Mouse (Mus musculus): ENCODE data around the gene Serpinc1. TPM values are rescaled to one million over a fixed set of nuclear protein-coding genes. Genes with fewer than 3 reads are reported as not detected.
A peak's percentile ranks its signal among the peaks of the same experiment; 100 is the strongest.
"Not testable (repeated sequence)": the region's sequence is repeated elsewhere in the genome, so short reads cannot be mapped to it uniquely, and the experiment has no call there.

Gene Serpinc1
- polyA plus RNA-seq, 1 experiment, result 1.2 TPM

DNA sequence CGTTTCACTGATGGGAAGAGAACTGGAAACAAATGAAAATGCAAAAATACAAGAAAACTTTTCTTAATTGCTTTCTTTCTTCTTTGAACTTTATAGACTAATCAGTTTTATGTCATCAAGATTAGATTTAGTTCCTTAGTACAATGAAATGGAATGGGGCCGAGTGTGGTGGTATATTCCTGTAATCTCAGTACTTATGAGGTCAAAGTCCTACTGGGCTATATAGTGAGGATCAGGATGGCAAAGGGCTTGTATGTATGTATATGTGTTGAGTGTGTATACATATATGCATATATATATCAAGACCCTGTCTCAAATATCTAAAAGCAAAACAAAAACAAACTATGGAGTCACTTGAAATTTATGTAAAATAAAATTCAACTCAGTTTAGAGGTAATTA, 38.0 kb downstream of the Serpinc1 start:
- Histone ChIP-seq H3K36me3 (ENCODE audit: control insufficient read depth, insufficient read depth, low read length) (peaks cover 18% of the 10 kb centered on the region), H3K27me3 (ENCODE audit: control insufficient read depth, insufficient read depth, low read length) (no peaks in the 10 kb centered on the region), H3K4me1 (ENCODE audit: control insufficient read depth, insufficient read depth, insufficient read length) (no peaks in the 10 kb centered on the region; the same call in 1 of the 2 replicates), H3K4me3 (ENCODE audit: extremely low read depth, insufficient read depth, insufficient read length) (no peak overlapping the region), H3K27ac (ENCODE audit: insufficient read depth, low read length) (no peak overlapping the region)
- 86% methylated on average over 2 of the region's 2 CpGs for WGBS
- DNase-seq (ENCODE audit: low read depth in 1 of 2, low spot score in 2 of 2), result no peak
- TF ChIP-seq CTCF (IDR thresholded peaks at IDR 0.05; ENCODE audit: extremely low read depth, insufficient read depth, insufficient read length, insufficient replicate concordance) (no peak), POLR2A (IDR thresholded peaks at IDR 0.05; ENCODE audit: low read depth, low read length) (no peak)

GRCm38 (mm10) chr1:161020051-161020450, 41.7 kb downstream of the Serpinc1 start:
- H3K4me1 ChIP-seq (ENCODE audit: control insufficient read depth, insufficient read depth, insufficient read length), result no peaks in the 10 kb centered on the region; the same call in 1 of the 2 replicates
- no peaks in the 10 kb centered on the region for H3K27me3 ChIP-seq (ENCODE audit: control insufficient read depth, insufficient read depth, low read length)
- H3K27ac ChIP-seq (ENCODE audit: insufficient read depth, low read length), result no peak overlapping the region
- no peak overlapping the region for H3K4me3 ChIP-seq (ENCODE audit: extremely low read depth, insufficient read depth, insufficient read length)
- H3K36me3 ChIP-seq (ENCODE audit: control insufficient read depth, insufficient read depth, low read length), result peaks cover 13% of the 10 kb centered on the region
- DNase-seq (ENCODE audit: low read depth in 1 of 2, low spot score in 2 of 2), result no peak
- WGBS, result 95% methylated on average over 14 of the region's 14 CpGs
- no peak for TF ChIP-seq POLR2A (IDR thresholded peaks at IDR 0.05; ENCODE audit: low read depth, low read length)
- TF ChIP-seq CTCF (IDR thresholded peaks at IDR 0.05; ENCODE audit: extremely low read depth, insufficient read depth, insufficient read length, insufficient replicate concordance), result no peak

DNA sequence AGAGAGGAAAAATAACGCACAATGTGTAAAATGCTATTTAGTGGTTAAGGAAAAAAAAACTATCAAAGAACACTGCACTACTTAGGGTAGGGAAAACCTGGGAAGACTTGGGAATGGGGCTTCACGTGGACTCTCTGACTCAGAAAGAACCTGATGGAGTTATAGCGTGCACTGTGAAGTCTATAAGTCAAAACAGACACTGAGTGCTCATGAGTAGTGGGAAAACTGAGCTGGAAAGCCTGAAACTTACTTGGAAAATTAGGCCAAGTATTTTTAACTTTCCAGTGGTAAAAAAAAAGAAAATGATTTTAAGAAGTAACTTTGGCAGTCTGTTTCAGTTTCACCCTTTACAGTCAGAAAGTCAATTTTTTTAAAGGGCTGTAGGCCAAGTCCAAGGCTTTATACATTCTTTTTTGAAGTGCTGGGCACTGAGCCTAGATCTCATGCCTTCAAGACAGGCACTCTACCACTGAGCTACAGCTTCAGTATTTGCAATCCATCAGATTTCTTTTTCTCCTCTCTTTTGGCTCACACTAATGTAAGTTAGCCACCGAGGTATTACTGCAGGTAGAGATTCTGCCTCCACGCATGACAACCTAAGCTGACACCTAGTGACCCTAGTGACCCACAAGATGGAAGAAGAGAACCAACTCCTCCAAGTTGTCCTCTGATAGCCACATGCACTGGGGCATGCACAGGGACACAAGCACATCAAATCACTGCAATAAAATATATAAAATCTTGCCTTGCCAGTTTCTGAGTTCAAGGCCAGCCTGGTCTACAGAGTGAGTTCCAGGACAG, 47.2 kb downstream of the Serpinc1 start:
- DNase-seq (ENCODE audit: low read depth in 1 of 2, low spot score in 2 of 2), result no peak
- H3K4me1 ChIP-seq (ENCODE audit: control insufficient read depth, insufficient read depth, insufficient read length), result peaks cover 2% of the 10 kb centered on the region; the same call in 1 of the 2 replicates
- H3K4me3 ChIP-seq (ENCODE audit: extremely low read depth, insufficient read depth, insufficient read length), result no peak overlapping the region
- H3K27me3 ChIP-seq (ENCODE audit: control insufficient read depth, insufficient read depth, low read length), result no peaks in the 10 kb centered on the region
- H3K36me3 ChIP-seq (ENCODE audit: control insufficient read depth, insufficient read depth, low read length), result no peaks in the 10 kb centered on the region; the same call in none of the 2 replicates
- WGBS, result 85% methylated on average over 5 of the region's 5 CpGs
- no peak overlapping the region for H3K27ac ChIP-seq (ENCODE audit: insufficient read depth, low read length)
- no peak for TF ChIP-seq POLR2A (IDR thresholded peaks at IDR 0.05; ENCODE audit: low read depth, low read length)
- no peak for TF ChIP-seq CTCF (IDR thresholded peaks at IDR 0.05; ENCODE audit: extremely low read depth, insufficient read depth, insufficient read length, insufficient replicate concordance)

DNA sequence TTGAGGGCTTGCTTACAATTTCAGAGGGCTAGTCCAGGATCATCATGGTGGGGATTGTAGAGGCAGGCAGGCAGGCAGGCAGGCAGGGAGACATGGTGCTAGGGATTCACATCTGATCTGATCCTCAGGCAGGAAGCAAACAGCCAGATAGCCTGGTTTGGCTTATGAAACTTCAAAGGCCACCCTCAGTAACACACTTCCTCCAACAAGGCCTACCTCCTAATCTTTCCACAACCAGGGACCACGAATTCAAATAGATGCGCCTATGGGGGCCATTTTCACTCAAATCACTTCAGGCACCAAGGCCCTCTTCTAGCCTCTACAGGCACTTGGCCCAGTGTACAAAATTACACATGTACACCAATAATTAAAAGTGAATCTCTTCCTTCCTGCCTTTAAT, 48.8 kb downstream of the Serpinc1 start:
- H3K36me3 ChIP-seq (ENCODE audit: control insufficient read depth, insufficient read depth, low read length), result peaks cover 1% of the 10 kb centered on the region
- 59% methylated on average over 2 of the region's 2 CpGs for WGBS
- no peak overlapping the region for H3K4me3 ChIP-seq (ENCODE audit: extremely low read depth, insufficient read depth, insufficient read length)
- H3K4me1 ChIP-seq (ENCODE audit: control insufficient read depth, insufficient read depth, insufficient read length), result peaks cover 2% of the 10 kb centered on the region; the same call in 1 of the 2 replicates
- H3K27ac ChIP-seq (ENCODE audit: insufficient read depth, low read length), result no peak overlapping the region
- TF ChIP-seq POLR2A (IDR thresholded peaks at IDR 0.05; ENCODE audit: low read depth, low read length) (no peak), CTCF (IDR thresholded peaks at IDR 0.05; ENCODE audit: extremely low read depth, insufficient read depth, insufficient read length, insufficient replicate concordance) (no peak)
- H3K27me3 ChIP-seq (ENCODE audit: control insufficient read depth, insufficient read depth, low read length), result no peaks in the 10 kb centered on the region
- no peak for DNase-seq (ENCODE audit: low read depth in 1 of 2, low spot score in 2 of 2)

DNA sequence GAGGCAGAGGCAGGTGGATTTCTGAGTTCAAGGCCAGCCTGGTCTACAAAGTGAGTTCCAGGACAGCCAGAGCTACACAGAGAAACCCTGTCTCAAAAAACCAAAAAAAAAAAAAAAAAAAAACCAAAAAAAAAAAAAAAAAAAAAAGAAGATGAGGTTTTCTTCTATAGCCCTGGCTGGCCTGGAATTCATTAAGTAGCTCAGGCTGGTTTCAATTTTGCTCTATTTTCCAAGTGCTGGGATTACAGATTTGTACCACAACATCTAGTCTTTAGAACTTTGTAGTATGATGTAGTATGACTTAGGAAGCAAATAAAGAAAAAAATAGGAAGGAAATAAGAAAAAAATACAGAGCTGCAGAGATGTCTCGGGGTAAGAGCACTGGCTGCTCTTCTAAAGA, 50.0 kb downstream of the Serpinc1 start:
- WGBS, result 71% methylated on average over 1 of the region's 1 CpGs

GRCm38 (mm10) chr1:161030058-161030457, 51.7 kb downstream of the Serpinc1 start:
- Histone ChIP-seq H3K4me3 (ENCODE audit: extremely low read depth, insufficient read depth, insufficient read length) (no peak overlapping the region), H3K27ac (ENCODE audit: insufficient read depth, low read length) (no peak overlapping the region), H3K36me3 (ENCODE audit: control insufficient read depth, insufficient read depth, low read length) (peaks cover 1% of the 10 kb centered on the region), H3K27me3 (ENCODE audit: control insufficient read depth, insufficient read depth, low read length) (no peaks in the 10 kb centered on the region), H3K4me1 (ENCODE audit: control insufficient read depth, insufficient read depth, insufficient read length) (peaks cover 2% of the 10 kb centered on the region; the same call in 1 of the 2 replicates)
- no peak for DNase-seq (ENCODE audit: low read depth in 1 of 2, low spot score in 2 of 2)
- no peak for TF ChIP-seq CTCF (IDR thresholded peaks at IDR 0.05; ENCODE audit: extremely low read depth, insufficient read depth, insufficient read length, insufficient replicate concordance)
- TF ChIP-seq POLR2A (IDR thresholded peaks at IDR 0.05; ENCODE audit: low read depth, low read length), result no peak
- 70% methylated on average over 3 of the region's 3 CpGs for WGBS

More for the DNA sequence above, 50.0 kb downstream of the Serpinc1 start:
- not testable (repeated sequence) for DNase-seq (ENCODE audit: low read depth in 1 of 2, low spot score in 2 of 2); H3K4me3 ChIP-seq (ENCODE audit: extremely low read depth, insufficient read depth, insufficient read length); H3K27me3 ChIP-seq (ENCODE audit: control insufficient read depth, insufficient read depth, low read length); H3K27ac ChIP-seq (ENCODE audit: insufficient read depth, low read length); H3K4me1 ChIP-seq (ENCODE audit: control insufficient read depth, insufficient read depth, insufficient read length); H3K36me3 ChIP-seq (ENCODE audit: control insufficient read depth, insufficient read depth, low read length)

DNA sequence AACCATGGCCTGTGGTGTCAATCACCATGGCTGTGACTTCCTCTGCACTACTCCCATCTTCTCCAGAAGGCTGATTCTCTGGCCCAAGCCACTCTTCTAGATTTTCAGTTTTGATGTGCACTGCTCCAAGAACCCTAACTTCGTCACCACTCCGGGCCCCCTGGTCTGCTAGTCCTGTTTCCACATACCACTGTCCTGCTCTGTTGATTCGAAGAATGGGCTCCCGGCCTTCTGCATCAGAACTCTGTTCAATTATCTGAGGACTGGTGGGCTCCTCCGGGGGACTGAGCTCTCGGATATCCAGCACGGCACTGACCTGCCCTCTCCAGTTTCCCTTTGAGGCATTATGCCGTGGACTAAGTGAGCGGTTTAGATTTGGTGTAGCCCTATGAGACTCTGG, 53.5 kb downstream of the Serpinc1 start:
- 92% methylated on average over 9 of the region's 9 CpGs for WGBS
- H3K4me3 ChIP-seq (ENCODE audit: extremely low read depth, insufficient read depth, insufficient read length), result no peak overlapping the region
- TF ChIP-seq POLR2A (IDR thresholded peaks at IDR 0.05; ENCODE audit: low read depth, low read length) (no peak), CTCF (IDR thresholded peaks at IDR 0.05; ENCODE audit: extremely low read depth, insufficient read depth, insufficient read length, insufficient replicate concordance) (no peak)

More for the DNA sequence above, 53.5 kb downstream of the Serpinc1 start:
- H3K4me1 ChIP-seq (ENCODE audit: control insufficient read depth, insufficient read depth, insufficient read length), result peaks cover 8% of the 10 kb centered on the region; the same call in 1 of the 2 replicates
- no peaks in the 10 kb centered on the region for H3K27me3 ChIP-seq (ENCODE audit: control insufficient read depth, insufficient read depth, low read length)
- peaks cover 10% of the 10 kb centered on the region for H3K36me3 ChIP-seq (ENCODE audit: control insufficient read depth, insufficient read depth, low read length)
- H3K27ac ChIP-seq (ENCODE audit: insufficient read depth, low read length), result peak overlapping the region; percentile 16; the same call in 1 of the 2 replicates
- DNase-seq (ENCODE audit: low read depth in 1 of 2, low spot score in 2 of 2), result no peak
